Mouse (Mus musculus) limb, embryonic 15.5 days (tissue): ENCODE data around the gene Ttc16. TPM values are rescaled to one million over a fixed set of nuclear protein-coding genes. Genes with fewer than 3 reads are reported as not detected.
A peak's percentile ranks its signal among the peaks of the same experiment; 100 is the strongest.

Source experiments
- ATAC-seq: fragments of 200-750 bp; cut with Nextera tagmentation; 2 replicates; pipeline ENCODE4 v1.8.0; 2017; ENCODE audit warnings: low read depth, moderate TSS enrichment; ENCODE audit not compliant: insufficient number of reproducible peaks, low FRiP score, low TSS enrichment
- H3K27ac ChIP-seq: fragments of 300-500 bp; sonication (generic); 2 replicates; pipeline ENCODE4 v1.5.1; 2015; ENCODE audit warnings: moderate library complexity, mild to moderate bottlenecking, inconsistent platforms
- H3K27me3 ChIP-seq: fragments of 300-500 bp; sonication (generic); 2 replicates; pipeline ENCODE4 v1.6.1; 2015; ENCODE audit warnings: inconsistent platforms
- H3K36me3 ChIP-seq: fragments of 300-500 bp; sonication (generic); 2 replicates; pipeline ENCODE4 v1.6.1; 2015; ENCODE audit warnings: inconsistent platforms
- H3K4me1 ChIP-seq: fragments of 300-500 bp; sonication (generic); 2 replicates; pipeline ENCODE4 v1.6.1; 2015; ENCODE audit warnings: inconsistent platforms
- H3K4me2 ChIP-seq: fragments of 300-500 bp; sonication (generic); 2 replicates; pipeline ENCODE4 v1.6.1; 2015; ENCODE audit warnings: mild to moderate bottlenecking, inconsistent platforms
- H3K4me3 ChIP-seq: fragments of 300-500 bp; sonication (generic); 2 replicates; pipeline ENCODE4 v1.5.1; 2015; ENCODE audit warnings: mild to moderate bottlenecking, inconsistent platforms
- H3K9ac ChIP-seq: fragments of 300-500 bp; sonication (generic); 2 replicates; pipeline ENCODE4 v1.6.1; 2015; ENCODE audit warnings: inconsistent platforms
- H3K9me3 ChIP-seq: fragments of 300-500 bp; sonication (generic); 2 replicates; pipeline ENCODE4 v1.6.1; 2016; ENCODE audit warnings: inconsistent platforms
- WGBS: fragments of 180-500 bp; shearing (Covaris S2); methylation state at CpG from one replicate; pipeline ENCODE4 v1.1.7; 2015; 5-methylcytosine and 5-hydroxymethylcytosine counted together
- polyA plus RNA-seq: library from polyadenylated mRNA; unstranded; fragments of >200 nt; fragmentation: Nextera tagmentation; extraction: Ambion mirVana; gene quantifications from 2 replicates; pipeline ENCODE4 v1.2.1, GENCODE M21; 2015

The Ttc16 gene
- polyA plus RNA-seq, 1 experiment from 2014 or later = 0.13 TPM

DNA sequence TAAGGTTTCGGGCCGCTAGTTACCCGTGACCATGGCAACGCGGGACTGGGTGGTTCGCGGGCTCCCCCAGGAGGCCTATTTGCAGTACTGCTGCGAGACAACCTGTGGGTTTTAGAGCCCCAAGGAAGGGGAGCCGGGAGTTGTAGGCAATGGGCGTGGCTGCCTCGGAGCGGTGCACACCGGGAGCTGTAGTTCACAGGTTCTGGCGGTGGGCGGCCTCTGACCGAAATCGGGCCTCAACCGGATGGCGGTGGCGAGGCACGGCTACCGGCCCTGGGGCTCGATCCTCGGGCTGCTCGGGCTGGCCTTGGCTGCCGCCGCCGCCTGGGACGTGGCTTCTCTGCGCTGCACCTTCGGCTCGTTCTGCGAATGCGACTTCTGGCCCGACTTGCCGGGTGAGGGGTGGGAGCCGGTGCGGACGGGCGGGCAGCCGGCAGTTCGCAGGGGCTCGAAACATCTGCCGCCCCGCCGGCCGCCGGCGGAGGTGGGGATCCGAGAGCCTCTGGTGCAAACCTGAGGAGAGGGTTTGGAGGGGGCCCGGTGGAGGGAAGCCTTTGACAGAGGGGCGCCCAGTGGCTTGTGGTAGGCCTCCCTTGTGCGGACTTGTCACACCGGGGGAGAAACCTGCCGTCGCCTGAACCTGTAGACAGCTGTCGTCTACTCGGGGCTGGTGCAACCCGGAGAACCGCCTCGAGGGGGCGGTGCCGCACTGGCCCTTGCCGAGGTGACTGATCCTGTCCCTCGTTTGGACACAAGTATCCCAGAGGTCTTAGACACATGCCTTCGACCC lies 18.2 kb downstream of the Ttc16 start, which contains the start of gene Tor2a:
Tor2a (plus strand) TSS at position 179 of the 790 bp plus-strand sequence.
- Histone ChIP-seq H3K4me3 (peak within 1 kb of the TSS; percentile 77), H3K27ac (peak within 1 kb of the TSS; percentile 95), H3K4me2 (peak within 1 kb of the TSS; percentile 50), H3K9me3 (no peaks in the 10 kb centered on the region), H3K36me3 (peaks cover 46% of the 10 kb centered on the region), H3K9ac (peak within 1 kb of the TSS; percentile 86), H3K4me1 (peaks cover 12% of the 10 kb centered on the region), H3K27me3 (no peaks in the 10 kb centered on the region)
- peak; percentile 90 for ATAC-seq
- under 1% methylated on average over 65 of the region's 66 CpGs for WGBS

GRCm38 (mm10) chr2:32756674-32757055 lies 18.8 kb downstream of the Ttc16 start:
- no peaks in the 10 kb centered on the region for H3K27me3 ChIP-seq
- WGBS = 36% methylated on average over 6 of the region's 6 CpGs
- H3K27ac ChIP-seq = no peak overlapping the region
- no peaks in the 10 kb centered on the region for H3K9me3 ChIP-seq
- no peak overlapping the region for H3K9ac ChIP-seq
- H3K4me3 ChIP-seq = peak overlapping the region; percentile 77; the same call in 1 of the 2 replicates
- H3K4me1 ChIP-seq = peaks cover 14% of the 10 kb centered on the region
- ATAC-seq = no peak
- H3K4me2 ChIP-seq = no peak overlapping the region
- peaks cover 41% of the 10 kb centered on the region for H3K36me3 ChIP-seq

- H3K36me3 ChIP-seq = peaks cover 31% of the 10 kb centered on the region
Observed at GRCm38 (mm10) chr2:32752181-32752580, 23.3 kb downstream of the Ttc16 start.

DNA sequence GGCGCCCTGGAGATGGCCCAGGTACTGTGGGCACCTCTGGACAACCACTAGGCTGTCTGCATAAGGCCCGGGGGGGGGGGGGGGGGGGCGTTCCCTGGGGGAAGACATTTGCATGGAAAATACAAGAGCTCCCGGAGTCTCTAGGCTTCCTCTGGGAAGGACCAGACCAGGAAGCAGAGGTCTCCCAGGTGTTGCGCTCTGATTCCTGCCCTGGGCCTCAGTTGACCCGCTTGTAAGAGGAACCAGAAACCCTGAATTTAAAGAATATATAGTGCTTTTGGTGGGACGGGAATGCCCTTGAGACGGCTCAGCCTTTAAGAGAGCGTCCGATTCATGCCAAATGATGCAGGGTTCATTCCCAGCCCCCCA lies 23.8 kb downstream of the Ttc16 start:
- H3K9me3 ChIP-seq = no peaks in the 10 kb centered on the region
- no peak for ATAC-seq
- no peaks in the 10 kb centered on the region for H3K27me3 ChIP-seq
- peak overlapping the region; percentile 58 for H3K4me2 ChIP-seq
- H3K36me3 ChIP-seq = peaks cover 34% of the 10 kb centered on the region
- peaks cover 12% of the 10 kb centered on the region; the same call in 1 of the 2 replicates for H3K4me1 ChIP-seq
- H3K27ac ChIP-seq = no peak overlapping the region
- 26% methylated on average over 8 of the region's 10 CpGs for WGBS
- no peak overlapping the region for H3K9ac ChIP-seq
- peak overlapping the region; percentile 35 for H3K4me3 ChIP-seq

More at GRCm38 (mm10) chr2:32752181-32752580, 23.3 kb downstream of the Ttc16 start:
- no peak overlapping the region for H3K4me3 ChIP-seq
- no peak overlapping the region for H3K4me2 ChIP-seq
- no peak overlapping the region for H3K27ac ChIP-seq
- H3K9ac ChIP-seq = no peak overlapping the region
- no peaks in the 10 kb centered on the region for H3K27me3 ChIP-seq
- H3K4me1 ChIP-seq = peaks cover 12% of the 10 kb centered on the region; the same call in 1 of the 2 replicates
- no peaks in the 10 kb centered on the region for H3K9me3 ChIP-seq
- ATAC-seq = no peak
- WGBS = 69% methylated on average over 10 of the region's 10 CpGs

GRCm38 (mm10) chr2:32750887-32751664 lies 24.4 kb downstream of the Ttc16 start:
- peaks cover 38% of the 10 kb centered on the region for H3K36me3 ChIP-seq
- no peaks in the 10 kb centered on the region for H3K9me3 ChIP-seq
- H3K4me2 ChIP-seq = peak overlapping the region; percentile 58
- no peak overlapping the region for H3K9ac ChIP-seq
- peak overlapping the region; percentile 35 for H3K4me3 ChIP-seq
- 11% methylated on average over 31 of the region's 31 CpGs for WGBS
- peaks cover 12% of the 10 kb centered on the region; the same call in 1 of the 2 replicates for H3K4me1 ChIP-seq
- H3K27ac ChIP-seq = no peak overlapping the region
- H3K27me3 ChIP-seq = 0 out of 2 replicates have a peak, but pooled peaks cover under 1% of the 10 kb centered on the region
- ATAC-seq = peak; percentile 62; the same call in 1 of the 2 replicates

DNA sequence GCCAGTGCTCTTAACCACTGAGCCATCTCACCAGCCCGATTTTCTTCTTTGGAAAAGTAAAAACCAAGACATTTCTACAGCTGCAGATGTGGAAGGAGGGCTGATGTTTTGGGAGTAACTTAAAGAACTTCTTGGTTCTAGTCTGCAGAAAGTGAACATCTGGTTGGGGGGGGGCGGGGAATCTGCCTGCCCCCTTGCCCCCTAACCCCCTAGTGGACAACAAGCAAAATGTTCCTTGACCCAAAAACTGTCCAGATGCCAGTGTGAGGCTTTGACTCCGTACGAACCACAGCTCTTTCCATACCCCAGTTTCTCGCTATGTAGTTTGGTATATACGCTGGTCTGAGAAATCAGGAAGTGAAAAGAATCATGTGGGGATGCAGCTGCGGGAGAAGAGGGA lies 25.2 kb downstream of the Ttc16 start:
- H3K36me3 ChIP-seq = peaks cover 44% of the 10 kb centered on the region
- H3K9me3 ChIP-seq = no peaks in the 10 kb centered on the region
- peaks cover 12% of the 10 kb centered on the region; the same call in 1 of the 2 replicates for H3K4me1 ChIP-seq
- H3K27me3 ChIP-seq = 0 out of 2 replicates have a peak, but pooled peaks cover 3% of the 10 kb centered on the region
- no peak for ATAC-seq
- no peak overlapping the region for H3K27ac ChIP-seq
- WGBS = 77% methylated on average over 7 of the region's 7 CpGs
- H3K4me2 ChIP-seq = no peak overlapping the region
- no peak overlapping the region for H3K9ac ChIP-seq
- H3K4me3 ChIP-seq = no peak overlapping the region

DNA sequence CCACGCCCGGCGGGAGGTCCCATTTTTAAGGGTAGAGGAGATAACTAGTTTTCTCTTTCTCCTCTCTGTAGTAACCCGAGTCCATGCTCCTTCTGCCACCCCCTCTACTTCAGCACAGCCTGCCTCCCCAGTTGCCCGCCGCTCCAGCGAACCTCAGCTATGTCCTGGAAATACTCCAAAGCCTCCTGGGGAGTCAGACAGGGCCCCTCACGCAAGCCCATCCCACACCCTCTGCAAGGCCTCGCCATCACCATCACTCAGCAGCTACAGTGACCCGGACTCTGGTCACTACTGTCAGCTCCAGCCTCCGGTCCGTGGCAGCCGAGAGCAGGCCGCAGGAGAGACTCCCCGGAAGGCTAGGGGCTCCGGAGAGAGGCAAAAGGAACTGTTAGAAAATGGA lies 26.4 kb downstream of the Ttc16 start:
- H3K27ac ChIP-seq = no peak overlapping the region
- peaks cover 40% of the 10 kb centered on the region for H3K36me3 ChIP-seq
- H3K27me3 ChIP-seq = 0 out of 2 replicates have a peak, but pooled peaks cover 3% of the 10 kb centered on the region
- ATAC-seq = no peak
- H3K4me3 ChIP-seq = no peak overlapping the region
- H3K4me2 ChIP-seq = no peak overlapping the region
- no peak overlapping the region for H3K9ac ChIP-seq
- H3K4me1 ChIP-seq = peaks cover 12% of the 10 kb centered on the region; the same call in 1 of the 2 replicates
- WGBS = 88% methylated on average over 16 of the region's 16 CpGs
- no peaks in the 10 kb centered on the region for H3K9me3 ChIP-seq

DNA sequence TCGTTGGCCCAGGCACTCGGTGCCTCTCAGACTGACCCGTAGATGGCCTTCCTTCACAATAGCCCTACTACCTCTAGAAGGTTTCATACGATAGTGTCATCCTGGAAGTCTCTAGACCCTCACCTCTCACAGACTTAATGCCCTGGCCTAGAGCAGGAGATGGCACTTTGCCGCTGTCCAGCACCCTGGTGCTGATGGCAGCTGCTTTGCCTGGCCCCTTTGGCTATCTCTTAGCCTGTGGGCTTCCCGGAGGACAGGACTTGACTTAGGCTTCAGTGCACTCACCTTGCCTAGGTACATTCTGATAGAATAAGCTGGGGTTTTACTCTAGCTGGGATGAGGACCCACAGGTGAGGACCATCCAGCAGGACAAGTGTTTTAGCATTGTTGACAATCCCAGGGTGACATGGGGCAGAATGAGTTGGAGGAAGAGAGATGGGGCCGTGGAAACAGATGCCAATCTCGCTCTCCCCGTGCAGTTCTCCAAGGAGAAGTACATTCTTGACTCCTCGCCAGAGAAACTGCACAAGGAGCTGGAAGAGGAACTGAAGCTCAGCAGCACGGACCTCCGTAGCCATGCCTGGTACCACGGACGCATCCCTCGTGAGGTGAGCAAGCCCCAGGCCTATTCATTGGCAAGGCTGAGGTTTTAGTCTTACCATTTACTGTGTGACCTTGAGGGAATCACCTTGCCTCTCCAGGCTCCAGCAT lies 31.0 kb downstream of the Ttc16 start:
- 68% methylated on average over 15 of the region's 15 CpGs for WGBS
- no peak overlapping the region for H3K9ac ChIP-seq
- ATAC-seq = no peak

DNA sequence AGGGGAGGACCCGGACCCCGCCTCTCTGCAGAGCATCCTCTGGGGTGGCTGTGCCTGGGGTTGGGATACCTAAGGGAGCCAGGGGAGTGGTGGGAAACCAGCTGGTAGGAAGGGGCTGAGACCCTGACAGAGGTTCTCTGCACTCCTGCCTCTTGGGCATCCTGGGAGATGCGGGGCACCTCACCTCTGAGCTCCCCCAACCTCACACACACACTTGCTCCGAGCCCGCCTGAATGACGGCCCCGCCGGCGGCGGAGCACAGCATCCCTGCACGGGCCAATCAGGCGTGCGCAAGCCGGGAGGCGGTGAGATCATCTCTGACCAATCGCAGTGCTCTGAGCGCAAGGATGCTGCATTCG lies 33.3 kb downstream of the Ttc16 start:
- Histone ChIP-seq H3K36me3 (peaks cover 18% of the 10 kb centered on the region), H3K27ac (no peak overlapping the region), H3K9ac (no peak overlapping the region), H3K4me2 (peak overlapping the region; percentile 95), H3K27me3 (peaks cover 40% of the 10 kb centered on the region), H3K4me1 (peaks cover 17% of the 10 kb centered on the region), H3K9me3 (no peaks in the 10 kb centered on the region), H3K4me3 (peak overlapping the region; percentile 49)
- 7% methylated on average over 18 of the region's 18 CpGs for WGBS
- no peak for ATAC-seq

More for the DNA sequence above, 31.0 kb downstream of the Ttc16 start:
- Histone ChIP-seq H3K27me3 (peaks cover 40% of the 10 kb centered on the region), H3K9me3 (no peaks in the 10 kb centered on the region), H3K4me1 (peaks cover 17% of the 10 kb centered on the region), H3K4me3 (no peak overlapping the region), H3K4me2 (no peak overlapping the region), H3K36me3 (peaks cover 23% of the 10 kb centered on the region), H3K27ac (no peak overlapping the region)

DNA sequence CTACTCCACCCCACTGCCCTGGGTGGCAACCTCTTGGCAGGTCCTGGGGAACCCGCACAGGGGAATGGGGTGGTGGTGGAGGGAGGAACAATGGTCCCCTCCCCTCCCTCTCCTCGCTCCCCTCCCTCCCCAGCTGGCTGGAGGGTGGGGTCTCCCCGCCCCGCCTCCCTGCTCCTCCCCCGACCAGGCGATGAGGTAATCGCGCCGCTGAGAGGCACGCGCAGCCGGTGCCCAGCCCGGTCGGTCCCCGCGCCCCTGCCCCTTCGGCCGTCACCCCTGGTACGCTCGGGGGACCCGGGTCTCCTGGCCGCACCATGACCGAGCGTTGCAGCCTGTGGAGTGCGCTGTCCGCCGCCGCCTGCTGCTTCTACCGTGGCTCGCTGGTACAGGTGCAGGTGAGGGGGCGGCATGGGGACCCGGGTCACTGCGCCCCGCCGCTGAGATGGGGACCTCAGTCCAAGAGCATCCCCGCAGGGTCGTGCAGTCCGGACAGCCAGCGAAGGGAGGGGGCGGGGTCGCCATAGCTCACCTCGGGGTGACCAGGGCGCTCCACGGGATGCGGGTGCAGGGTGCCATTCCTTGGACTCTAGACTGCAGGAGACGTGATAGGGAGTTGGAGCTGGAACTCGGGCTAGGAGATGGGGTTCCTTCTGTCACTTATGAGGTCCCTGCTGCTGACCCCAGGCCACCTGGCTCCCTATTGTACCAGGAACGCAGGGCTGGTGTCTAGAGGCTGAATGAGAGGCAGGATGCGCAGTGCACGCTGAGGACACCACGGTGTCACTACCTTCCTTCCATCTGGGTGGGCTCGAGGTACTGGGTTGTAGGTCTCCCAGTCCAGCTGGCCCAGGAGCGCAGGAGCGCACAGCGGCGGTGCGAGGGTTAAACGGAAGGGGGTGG lies 33.9 kb downstream of the Ttc16 start:
- peaks cover 15% of the 10 kb centered on the region for H3K36me3 ChIP-seq
- H3K27ac ChIP-seq = no peak overlapping the region
- H3K4me1 ChIP-seq = peaks cover 17% of the 10 kb centered on the region
- H3K4me2 ChIP-seq = peak overlapping the region; percentile 95
- peaks cover 40% of the 10 kb centered on the region for H3K27me3 ChIP-seq
- WGBS = 7% methylated on average over 55 of the region's 58 CpGs
- H3K9me3 ChIP-seq = no peaks in the 10 kb centered on the region
- no peak for ATAC-seq
- peak overlapping the region; percentile 33; the same call in 1 of the 2 replicates for H3K9ac ChIP-seq
- peak overlapping the region; percentile 49 for H3K4me3 ChIP-seq

DNA sequence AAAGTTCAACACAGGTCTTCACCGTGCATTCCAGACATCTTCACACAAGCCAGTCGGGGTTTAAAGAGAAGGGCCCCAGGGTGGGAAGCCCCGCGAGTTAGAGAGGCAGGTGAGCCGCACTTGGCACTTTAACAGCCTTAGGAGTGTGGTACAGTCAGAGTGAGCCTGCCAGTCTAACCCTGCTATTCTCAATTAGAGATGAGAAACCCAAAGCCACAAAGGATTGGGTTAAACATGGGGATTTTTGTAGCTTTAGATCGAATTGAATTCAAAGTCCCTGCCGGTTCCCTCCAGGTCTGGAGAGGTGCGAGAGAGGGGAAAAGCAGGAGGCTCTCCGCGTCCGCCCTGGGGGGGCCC lies 34.5 kb downstream of the Ttc16 start, which contains the start of gene 6330409D20Rik:
6330409D20Rik (minus strand) TSS at position 101 of the 357 bp plus-strand sequence.
- peaks cover 10% of the 10 kb centered on the region for H3K36me3 ChIP-seq
- H3K27me3 ChIP-seq = peaks cover 38% of the 10 kb centered on the region
- no peak for ATAC-seq
- no peak within 1 kb of the TSS for H3K27ac ChIP-seq
- peak within 1 kb of the TSS; percentile 33; the same call in 1 of the 2 replicates for H3K9ac ChIP-seq
- peak within 1 kb of the TSS; percentile 95 for H3K4me2 ChIP-seq
- H3K4me1 ChIP-seq = peaks cover 17% of the 10 kb centered on the region
- H3K4me3 ChIP-seq = peak within 1 kb of the TSS; percentile 49
- H3K9me3 ChIP-seq = no peaks in the 10 kb centered on the region
- 7% methylated on average over 11 of the region's 11 CpGs for WGBS
